Mouse (Mus musculus) liver, embryonic 18 days (tissue): ENCODE measurements around the gene Itgb3bp. TPM values are rescaled to one million over a fixed set of nuclear protein-coding genes. Genes with fewer than 3 reads are reported as not detected.

Experiments
- polyA plus RNA-seq: library from polyadenylated mRNA; depleted of rRNA; stranded (reverse); fragments of >200 nt; gene quantifications from 2 replicates; pipeline ENCODE4 v1.2.3, GENCODE M21; 2012; rRNA removed

The Itgb3bp gene
- 2.3 and 3.1 TPM in 2 replicates for polyA plus RNA-seq

GRCm38 (mm10) chr4:99929613-99930517, at the start of gene Itgb3bp:
Itgb3bp (minus strand) TSS chr4:99929813.

GRCm38 (mm10) chr4:99929149-99929612, 432 bp downstream of the Itgb3bp start, which contains the start of gene Pgm1:
Pgm1 (plus strand) TSS chr4:99929414.

GRCm38 (mm10) chr4:99829094-99830073, 100.2 kb downstream of the Itgb3bp start, which contains the start of gene Efcab7:
Efcab7 (plus strand) TSS chr4:99829198.

Other genes starting within 250 kb of the Itgb3bp start
- 6.0 and 7.5 TPM in 2 replicates for gene Alg6, start 214.1 kb downstream of the Itgb3bp start, polyA plus RNA-seq
- 2.4 and 2.6 TPM in 2 replicates for gene Efcab7, start 100.6 kb downstream of the Itgb3bp start, polyA plus RNA-seq
- gene Pgm1, start 399 bp downstream of the Itgb3bp start, polyA plus RNA-seq: 149 and 154 TPM in 2 replicates
- gene Ror1, start 166.0 kb upstream of the Itgb3bp start, polyA plus RNA-seq: 0.18 and 0.19 TPM in 2 replicates